ENCODE assay signal across 26 mouse cellular contexts in the genomic region with DNA sequence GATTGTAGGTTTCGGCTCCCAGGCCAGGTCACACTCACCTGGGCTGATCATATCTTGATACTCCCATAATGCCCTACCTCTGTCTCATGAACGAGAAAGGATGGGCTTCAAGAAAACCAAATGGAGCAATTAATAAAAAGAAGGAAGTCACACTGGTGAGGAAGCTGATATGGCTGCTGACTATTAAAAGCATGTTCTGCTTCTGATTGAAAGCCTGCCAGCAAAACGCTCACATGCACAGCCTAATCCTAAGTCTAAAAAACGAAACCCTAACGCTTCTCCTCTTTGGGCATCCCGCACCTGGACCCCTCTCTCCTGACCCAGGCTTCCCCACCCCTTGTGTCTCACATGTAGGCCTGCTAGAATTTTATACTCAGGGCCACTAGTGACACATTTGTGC.
DNase-seq lines count a peak whose midpoint lies in the region; ATAC-seq lines count a peak whose summit lies in the region.
"Had no signal": no experiment of that assay in that cellular context is flagged by ENCODE, and none has a peak within 500 bp of the region (broad histone marks: within the 10 kb centered on the region; RNA-seq: fewer than 3 reads in every experiment).

No protein-coding gene starts in this region.

- ATAC-seq in heart, embryonic 11.5 days (replicated peaks; ENCODE audit: insufficient number of reproducible peaks, low FRiP score, low TSS enrichment): no peak
- ATAC-seq in monocyte, adult 5-6 weeks (replicated peaks; ENCODE audit: insufficient number of reproducible peaks, low FRiP score, low TSS enrichment, poor library complexity, severe bottlenecking): 0 out of 2 replicates have a peak, but pooled peaks have one; percentile 40
- ATAC-seq in frontal cortex, adult (ENCODE audit: low TSS enrichment): no peak
- ATAC-seq: activated CD4-positive, CD25-positive, alpha-beta regulatory T cell, adult 4 months; forebrain, embryonic 14.5 days; hindbrain, postnatal 0 days; inflammation-experienced regulatory T-cells, adult 6 months had no signal

- DNase-seq in heart, adult 11 months: peak; percentile 92
- peak; percentile 9 for DNase-seq in lung, postnatal 36 days
- DNase-seq in lung, postnatal 14 days: no peak
- DNase-seq in kidney, postnatal 36 days: no peak
- DNase-seq: adrenal gland, postnatal 10 days; cerebellum, adult 11-12 months; cerebellum, adult 9-10 months; cerebellum, postnatal 14 days; gastrocnemius, postnatal 10 days; gastrocnemius, postnatal 36 days; heart, postnatal 10 days; heart, postnatal 36 days had no signal

- no peak overlapping the region for H3K27ac ChIP-seq in heart, embryonic 11.5 days (ENCODE audit: low read depth, low read length)
- peak overlapping the region; percentile 34 for H3K27ac ChIP-seq in macrophage
- H3K27ac ChIP-seq: embryonic facial prominence, embryonic 12.5 days; embryonic facial prominence, embryonic 15.5 days; heart, adult 2 months; heart, embryonic 15.5 days; hindbrain, embryonic 14.5 days; hindbrain, postnatal 0 days had no signal

- no peaks in the 10 kb centered on the region for H3K9me3 ChIP-seq in heart, embryonic 11.5 days (replicated peaks; ENCODE audit: control insufficient read depth, low read length)
- H3K9me3 ChIP-seq: embryonic facial prominence, embryonic 12.5 days; embryonic facial prominence, embryonic 15.5 days; heart, embryonic 12.5 days; heart, embryonic 15.5 days had no signal

- no peak overlapping the region for H3K9ac ChIP-seq in heart, embryonic 11.5 days (ENCODE audit: low read depth, low read length)
- H3K9ac ChIP-seq: embryonic facial prominence, embryonic 12.5 days; embryonic facial prominence, embryonic 15.5 days; heart, embryonic 12.5 days; heart, embryonic 15.5 days; hindbrain, embryonic 14.5 days had no signal

- no peaks in the 10 kb centered on the region for H3K27me3 ChIP-seq in heart, embryonic 11.5 days (ENCODE audit: control insufficient read depth, insufficient read depth, low read length)
- H3K27me3 ChIP-seq: embryonic facial prominence, embryonic 12.5 days; embryonic facial prominence, embryonic 15.5 days; heart, embryonic 12.5 days; heart, embryonic 15.5 days had no signal

- no peak overlapping the region for H3K4me2 ChIP-seq in heart, embryonic 11.5 days
- H3K4me2 ChIP-seq: embryonic facial prominence, embryonic 12.5 days; embryonic facial prominence, embryonic 15.5 days; heart, embryonic 12.5 days; heart, embryonic 15.5 days; hindbrain, embryonic 14.5 days had no signal

- no peaks in the 10 kb centered on the region for H3K4me1 ChIP-seq in heart, embryonic 11.5 days (ENCODE audit: control insufficient read depth, insufficient read depth, low read length)
- H3K4me1 ChIP-seq: embryonic facial prominence, embryonic 12.5 days; embryonic facial prominence, embryonic 15.5 days; heart, embryonic 12.5 days; heart, embryonic 15.5 days had no signal

- H3K79me2 ChIP-seq in macrophage (ENCODE audit: inconsistent target): no peaks in the 10 kb centered on the region

- H3K36me3 ChIP-seq in heart, embryonic 11.5 days (ENCODE audit: control insufficient read depth, insufficient read depth, low read length): no peaks in the 10 kb centered on the region
- no peaks in the 10 kb centered on the region for H3K36me3 ChIP-seq in macrophage (ENCODE audit: inconsistent target)
- H3K36me3 ChIP-seq: embryonic facial prominence, embryonic 12.5 days; embryonic facial prominence, embryonic 15.5 days; heart, embryonic 12.5 days; heart, embryonic 15.5 days had no signal

- 77% methylated on average over 6 of the region's 6 CpGs for WGBS in heart, embryonic 11.5 days (ENCODE audit: insufficient replicate concordance)
- 15% methylated on average over 6 of the region's 6 CpGs for WGBS in macrophage (ENCODE audit: missing documents)

- H3K4me3 ChIP-seq in heart, embryonic 11.5 days (ENCODE audit: low read depth, low read length): no peak overlapping the region
- no peak overlapping the region for H3K4me3 ChIP-seq in macrophage (ENCODE audit: inconsistent target)
- H3K4me3 ChIP-seq: embryonic facial prominence, embryonic 12.5 days; embryonic facial prominence, embryonic 15.5 days; heart, adult 2 months; heart, embryonic 12.5 days; heart, embryonic 15.5 days had no signal

Comparison
In these comparisons a context has a peak if more than half of its experiments do, and no peak if none do; other contexts are left out.
1. DNase-seq: peak in heart, adult 11 months (single experiment) and lung, postnatal 36 days (single experiment); none in lung, postnatal 14 days (single experiment) and kidney, postnatal 36 days (0 of 2).